Mouse (Mus musculus) liver, embryonic 14.5 days (tissue): ENCODE results near the gene Sppl3.

Experiments
- CTCF ChIP-seq: IDR thresholded peaks from 2 replicates; pipeline ENCODE4 v1.5.1; 2016; ENCODE audit warnings: antibody characterized with exemption, low read depth, control low read depth
- EP300 ChIP-seq: IDR thresholded peaks from 2 replicates; pipeline ENCODE4 v1.6.1; 2016; ENCODE audit warnings: antibody characterized with exemption, low read depth

DNA sequence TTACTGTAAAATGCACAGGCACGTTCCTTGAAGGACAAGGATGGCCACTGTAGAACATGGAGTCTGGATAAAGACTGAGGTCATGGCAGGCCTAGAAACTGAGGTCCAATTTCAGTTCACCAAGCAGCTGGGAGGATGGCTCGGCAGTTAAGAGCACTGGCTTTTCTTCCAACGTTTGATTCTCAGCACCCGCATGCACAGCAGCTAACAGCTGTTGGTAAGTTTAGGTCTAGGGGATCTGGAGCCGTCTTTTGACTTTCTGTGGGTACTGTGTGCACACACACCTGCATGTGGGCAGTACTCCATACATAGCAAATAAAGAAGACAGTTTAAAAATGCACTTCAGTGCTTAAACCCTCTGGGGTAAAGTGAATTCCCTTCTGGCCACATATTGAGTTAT lies 70.7 kb downstream of the Sppl3 start:
- no peak for TF ChIP-seq EP300
- no peak for TF ChIP-seq CTCF
